ENCODE assay signal across 7 mouse cellular contexts in the genomic region with DNA sequence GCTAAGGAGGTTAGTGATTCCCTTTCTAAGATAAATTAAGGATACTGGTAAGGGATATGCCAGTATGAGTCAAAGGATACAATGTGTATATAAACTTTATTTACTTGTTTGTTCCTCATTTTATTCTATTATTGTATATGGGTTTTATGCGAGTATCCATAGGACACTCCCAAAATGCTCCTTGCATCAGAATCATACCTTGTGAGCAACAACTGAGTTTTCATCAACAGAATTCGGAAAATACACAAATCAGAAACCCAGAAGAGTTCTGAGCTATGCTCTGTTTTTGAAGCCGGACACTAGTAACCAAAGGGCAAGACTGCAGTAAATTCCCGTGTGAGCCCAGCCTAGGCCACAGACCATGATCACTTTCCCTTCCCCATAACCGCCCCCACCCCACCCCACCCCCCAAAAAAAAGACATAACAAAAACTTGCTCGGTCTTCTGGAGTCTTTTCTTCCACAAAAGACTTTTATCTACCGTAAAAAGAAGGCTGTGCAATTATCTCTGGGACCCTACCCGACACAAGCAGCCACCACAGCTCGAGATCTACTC. TPM values are rescaled to one million over a fixed set of nuclear protein-coding genes. Genes with fewer than 3 reads are reported as not detected.
DNase-seq lines count a peak whose midpoint lies in the region; ATAC-seq and TF ChIP-seq lines count a peak whose summit lies in the region.

No protein-coding gene starts in this region.

- no peaks in the 10 kb centered on the region for H3K27me3 ChIP-seq in lung, postnatal 0 days (replicated peaks; ENCODE audit: insufficient read depth, low read length)
- no peaks in the 10 kb centered on the region for H3K27me3 ChIP-seq in embryonic facial prominence, embryonic 15.5 days
- H3K27me3 ChIP-seq in limb, embryonic 10.5 days (ENCODE audit: low read depth, poor library complexity, severe bottlenecking) = no peaks in the 10 kb centered on the region
- H3K27me3 ChIP-seq in small intestine, adult 2 months (ENCODE audit: control insufficient read depth, insufficient read depth, low read length) = no peaks in the 10 kb centered on the region

- H3K9me3 ChIP-seq in lung, postnatal 0 days (ENCODE audit: low read length) = no peaks in the 10 kb centered on the region
- H3K9me3 ChIP-seq in embryonic facial prominence, embryonic 15.5 days (replicated peaks) = no peaks in the 10 kb centered on the region
- H3K9me3 ChIP-seq in limb, embryonic 10.5 days (replicated peaks) = no peaks in the 10 kb centered on the region

- H3K4me3 ChIP-seq in lung, postnatal 0 days (ENCODE audit: low read depth, low read length) = peak overlapping the region; percentile 70
- H3K4me3 ChIP-seq in embryonic facial prominence, embryonic 15.5 days (replicated peaks) = peak overlapping the region; percentile 81
- H3K4me3 ChIP-seq in limb, embryonic 10.5 days = peak overlapping the region; percentile 79
- peak overlapping the region; percentile 72 for H3K4me3 ChIP-seq in small intestine, adult 2 months (ENCODE audit: low read depth, low read length)

- 13% methylated on average over 9 of the region's 9 CpGs for WGBS in lung, postnatal 0 days
- WGBS in embryonic facial prominence, embryonic 15.5 days = 14% methylated on average over 9 of the region's 9 CpGs
- 18% methylated on average over 9 of the region's 9 CpGs for WGBS in limb, embryonic 10.5 days
- 6% methylated on average over 9 of the region's 9 CpGs for WGBS in small intestine, adult 2 months

- no peak for DNase-seq in lung, postnatal 0 days (ENCODE audit: low spot score)
- DNase-seq in lung, postnatal 36 days = no peak
- no peak for DNase-seq in limb, embryonic 10.5 days (ENCODE audit: low spot score)
- DNase-seq in adrenal gland, adult 2 months = no peak
- no peak for DNase-seq in layer of hippocampus, postnatal 36 days

- no peak for ATAC-seq in lung, postnatal 0 days
- no peak for ATAC-seq in embryonic facial prominence, embryonic 15.5 days (ENCODE audit: insufficient number of reproducible peaks, low FRiP score, low TSS enrichment, low read depth)

- H3K27ac ChIP-seq in lung, postnatal 0 days (ENCODE audit: low read length) = peak overlapping the region; percentile 96
- no peak overlapping the region for H3K27ac ChIP-seq in embryonic facial prominence, embryonic 15.5 days (replicated peaks)
- peak overlapping the region; percentile 98 for H3K27ac ChIP-seq in limb, embryonic 10.5 days
- 0 out of 2 replicates have a peak overlapping the region, but pooled peaks have one; percentile 29 for H3K27ac ChIP-seq in small intestine, adult 2 months (ENCODE audit: insufficient read depth, low read depth, low read length)

- TF ChIP-seq POLR2A in small intestine, adult 2 months (IDR thresholded peaks at IDR 0.05; ENCODE audit: low read depth, low read length) = no peak

- no peaks in the 10 kb centered on the region for H3K36me3 ChIP-seq in lung, postnatal 0 days (ENCODE audit: insufficient read depth, low read length)
- H3K36me3 ChIP-seq in embryonic facial prominence, embryonic 15.5 days = no peaks in the 10 kb centered on the region
- no peaks in the 10 kb centered on the region for H3K36me3 ChIP-seq in limb, embryonic 10.5 days
- no peaks in the 10 kb centered on the region for H3K36me3 ChIP-seq in small intestine, adult 2 months (ENCODE audit: control insufficient read depth, insufficient read depth, low read length)

- H3K4me1 ChIP-seq in lung, postnatal 0 days (ENCODE audit: insufficient read depth, low read depth, low read length) = peaks cover 15% of the 10 kb centered on the region; the same call in 1 of the 2 replicates
- peaks cover 15% of the 10 kb centered on the region for H3K4me1 ChIP-seq in embryonic facial prominence, embryonic 15.5 days
- peaks cover 9% of the 10 kb centered on the region for H3K4me1 ChIP-seq in limb, embryonic 10.5 days
- H3K4me1 ChIP-seq in small intestine, adult 2 months (ENCODE audit: control insufficient read depth, insufficient read depth, insufficient read length, low read length) = peaks cover 9% of the 10 kb centered on the region; the same call in 1 of the 2 replicates

- no peak for TF ChIP-seq CTCF in lung, postnatal 0 days (IDR thresholded peaks at IDR 0.05)
- no peak for TF ChIP-seq CTCF in small intestine, adult 2 months (IDR thresholded peaks at IDR 0.05; ENCODE audit: extremely low read depth, insufficient read length, insufficient replicate concordance, low read depth, low read length)

- TF ChIP-seq EP300 in lung, postnatal 0 days (IDR thresholded peaks at IDR 0.05) = no peak

- H3K4me2 ChIP-seq in lung, postnatal 0 days (replicated peaks; ENCODE audit: low read depth, low read length) = peak overlapping the region; percentile 79
- H3K4me2 ChIP-seq in embryonic facial prominence, embryonic 15.5 days (replicated peaks) = peak overlapping the region; percentile 69

- H3K9ac ChIP-seq in lung, postnatal 0 days (replicated peaks; ENCODE audit: low read depth) = peak overlapping the region; percentile 95
- peak overlapping the region; percentile 87 for H3K9ac ChIP-seq in embryonic facial prominence, embryonic 15.5 days

RNA-seq across cellular contexts. Expression of a gene that starts 0.4 kb away (rescaled TPM):
- 39.0 and 45.3 TPM in 2 replicates for polyA plus RNA-seq in lung, postnatal 0 days (2015; fragmentation: Nextera tagmentation; extraction: Ambion mirVana)
- 42.7 and 43.0 TPM in 2 replicates for polyA plus RNA-seq in embryonic facial prominence, embryonic 15.5 days (2015; fragmentation: Nextera tagmentation; extraction: Ambion mirVana)
- polyA plus RNA-seq in limb, embryonic 10.5 days (2016; fragmentation: Nextera tagmentation; extraction: Ambion mirVana) = 15.4 and 19.8 TPM in 2 replicates
- 13.0 and 23.4 TPM in 2 replicates for polyA plus RNA-seq in small intestine, adult 2 months (2012; rRNA removed)
- total RNA-seq in adrenal gland, adult 2 months (2021) = 10 to 100 TPM; 50.6 to 55.0 TPM
- 67.2 and 68.1 TPM in 2 replicates for polyA plus RNA-seq in adrenal gland, adult 2 months (2012; rRNA removed)
- 10 to 100 TPM; 30.0 to 36.1 TPM for total RNA-seq in layer of hippocampus, postnatal 36 days (2021)

RNA-seq across cellular contexts. Expression of a gene that starts 0.9 kb away (rescaled TPM):
- polyA plus RNA-seq in lung, postnatal 0 days (2015; fragmentation: Nextera tagmentation; extraction: Ambion mirVana) = 1.7 and 2.8 TPM in 2 replicates
- 2.4 and 2.5 TPM in 2 replicates for polyA plus RNA-seq in embryonic facial prominence, embryonic 15.5 days (2015; fragmentation: Nextera tagmentation; extraction: Ambion mirVana)
- 1.3 and 1.8 TPM in 2 replicates for polyA plus RNA-seq in limb, embryonic 10.5 days (2016; fragmentation: Nextera tagmentation; extraction: Ambion mirVana)
- 2.1 and 3.2 TPM in 2 replicates for polyA plus RNA-seq in small intestine, adult 2 months (2012; rRNA removed)
- total RNA-seq in adrenal gland, adult 2 months (2021) = 10 to 100 TPM; 16.8 to 19.9 TPM
- polyA plus RNA-seq in adrenal gland, adult 2 months (2012; rRNA removed) = 5.1 and 5.2 TPM in 2 replicates
- 1 to 10 TPM; 9.6 to 10.0 TPM for total RNA-seq in layer of hippocampus, postnatal 36 days (2021)
